Mouse (Mus musculus) lung, postnatal 0 days (tissue): Measurements from ENCODE around the gene Dmrt3. TPM values are rescaled to one million over a fixed set of nuclear protein-coding genes. Genes with fewer than 3 reads are reported as not detected.

Experiments used
- ATAC-seq: fragments of 200-750 bp; cut with Nextera tagmentation; 2 replicates; pipeline ENCODE4 v1.8.0; 2017; ENCODE audit warnings: moderate library complexity
- DNase-seq: peaks from one replicate; pipeline ENCODE4 v3.0.0-alpha.2; 2016; ENCODE audit warnings: low spot score
- H3K27ac ChIP-seq: fragments of 300-500 bp; sonication (generic); 2 replicates; pipeline ENCODE4 v1.5.1; 2014; ENCODE audit warnings: antibody characterized with exemption, mild to moderate bottlenecking, low read length, mixed read lengths
- H3K27me3 ChIP-seq: fragments of 300-500 bp; sonication (generic); replicated peaks from 2 replicates; pipeline ENCODE4 v1.6.1; 2014; ENCODE audit warnings: low read length, mixed read lengths; ENCODE audit not compliant: insufficient read depth
- H3K36me3 ChIP-seq: fragments of 300-500 bp; sonication (generic); 2 replicates; pipeline ENCODE4 v1.6.1; 2014; ENCODE audit warnings: low read length, mixed read lengths; ENCODE audit not compliant: insufficient read depth
- H3K4me1 ChIP-seq: fragments of 300-500 bp; sonication (generic); 2 replicates; pipeline ENCODE4 v1.6.1; 2014; ENCODE audit warnings: antibody characterized with exemption, low read depth, low read length, mixed read lengths; ENCODE audit not compliant: insufficient read depth
- H3K4me2 ChIP-seq: fragments of 300-500 bp; sonication (generic); replicated peaks from 2 replicates; pipeline ENCODE4 v1.6.1; 2014; ENCODE audit warnings: low read depth, mild to moderate bottlenecking, low read length, moderate library complexity, mixed read lengths
- H3K4me3 ChIP-seq: fragments of 300-500 bp; sonication (generic); 2 replicates; pipeline ENCODE4 v1.5.1; 2014; ENCODE audit warnings: low read depth, low read length
- H3K9ac ChIP-seq: fragments of 300-500 bp; sonication (generic); replicated peaks from 2 replicates; pipeline ENCODE4 v1.6.1; 2014; ENCODE audit warnings: low read depth, mild to moderate bottlenecking
- H3K9me3 ChIP-seq: fragments of 300-500 bp; sonication (generic); 2 replicates; pipeline ENCODE4 v1.6.1; 2016; ENCODE audit warnings: low read length, mixed read lengths
- CTCF ChIP-seq: IDR thresholded peaks from 2 replicates; pipeline ENCODE4 v1.5.1; 2016; ENCODE audit warnings: antibody characterized with exemption, mild to moderate bottlenecking
- EP300 ChIP-seq: IDR thresholded peaks from 2 replicates; pipeline ENCODE4 v1.6.1; 2016; ENCODE audit warnings: antibody characterized with exemption, mild to moderate bottlenecking, control low read depth
- WGBS: fragments of 180-500 bp; shearing (Covaris S2); extraction: QIAGEN DNeasy Blood & Tissue Kit; methylation state at CpG from one replicate; pipeline ENCODE4 v1.1.7; 2014; 5-methylcytosine and 5-hydroxymethylcytosine counted together
- polyA plus RNA-seq: library from polyadenylated mRNA; unstranded; fragments of >200 nt; fragmentation: Nextera tagmentation; extraction: Ambion mirVana; gene quantifications from 2 replicates; pipeline ENCODE4 v1.2.1, GENCODE M21; 2015

Gene Dmrt3
- polyA plus RNA-seq, 1 experiment from 2014 or later, result 0.07 TPM

GRCm38 (mm10) chr19:25638766-25639361 is 28.8 kb downstream of the Dmrt3 start:
- H3K4me3 ChIP-seq, result no peak overlapping the region
- H3K27me3 ChIP-seq, result no peaks in the 10 kb centered on the region
- no peak for ATAC-seq
- no peaks in the 10 kb centered on the region for H3K4me1 ChIP-seq
- H3K9ac ChIP-seq, result no peak overlapping the region
- TF ChIP-seq CTCF (no peak), EP300 (no peak)
- H3K27ac ChIP-seq, result no peak overlapping the region
- no peaks in the 10 kb centered on the region for H3K9me3 ChIP-seq
- no peak overlapping the region for H3K4me2 ChIP-seq
- DNase-seq, result no peak
- 68% methylated on average over 11 of the region's 11 CpGs for WGBS
- H3K36me3 ChIP-seq, result no peaks in the 10 kb centered on the region

GRCm38 (mm10) chr19:25641786-25642185 is 31.7 kb downstream of the Dmrt3 start:
- Histone ChIP-seq H3K9ac (no peak overlapping the region), H3K4me3 (no peak overlapping the region), H3K27ac (no peak overlapping the region), H3K4me1 (no peaks in the 10 kb centered on the region), H3K27me3 (no peaks in the 10 kb centered on the region), H3K9me3 (no peaks in the 10 kb centered on the region), H3K4me2 (no peak overlapping the region), H3K36me3 (no peaks in the 10 kb centered on the region)
- ATAC-seq (no peak), DNase-seq (no peak)
- TF ChIP-seq CTCF (no peak), EP300 (no peak)
- WGBS, result 78% methylated on average over 6 of the region's 6 CpGs

GRCm38 (mm10) chr19:25647136-25647535 is 37.0 kb downstream of the Dmrt3 start:
- Histone ChIP-seq H3K4me1 (no peaks in the 10 kb centered on the region), H3K9me3 (no peaks in the 10 kb centered on the region), H3K4me3 (no peak overlapping the region), H3K27me3 (no peaks in the 10 kb centered on the region), H3K4me2 (no peak overlapping the region), H3K27ac (no peak overlapping the region), H3K9ac (no peak overlapping the region), H3K36me3 (no peaks in the 10 kb centered on the region)
- ATAC-seq (no peak), DNase-seq (no peak)
- TF ChIP-seq EP300 (no peak), CTCF (no peak)
- 65% methylated on average over 3 of the region's 3 CpGs for WGBS

GRCm38 (mm10) chr19:25648701-25649100 is 38.6 kb downstream of the Dmrt3 start:
- Histone ChIP-seq H3K36me3 (no peaks in the 10 kb centered on the region), H3K9me3 (no peaks in the 10 kb centered on the region), H3K4me3 (no peak overlapping the region), H3K27ac (no peak overlapping the region), H3K9ac (no peak overlapping the region), H3K27me3 (no peaks in the 10 kb centered on the region), H3K4me2 (no peak overlapping the region), H3K4me1 (no peaks in the 10 kb centered on the region)
- WGBS, result 57% methylated on average over 4 of the region's 4 CpGs
- ATAC-seq (no peak), DNase-seq (no peak)
- TF ChIP-seq EP300 (no peak), CTCF (no peak)

GRCm38 (mm10) chr19:25650474-25650873 is 40.4 kb downstream of the Dmrt3 start:
- H3K27ac ChIP-seq, result no peak overlapping the region
- no peak overlapping the region for H3K9ac ChIP-seq
- no peaks in the 10 kb centered on the region for H3K36me3 ChIP-seq
- ATAC-seq (no peak), DNase-seq (no peak)
- no peaks in the 10 kb centered on the region for H3K9me3 ChIP-seq
- no peaks in the 10 kb centered on the region for H3K27me3 ChIP-seq
- no peak for TF ChIP-seq EP300
- TF ChIP-seq CTCF, result no peak
- H3K4me3 ChIP-seq, result no peak overlapping the region
- H3K4me2 ChIP-seq, result no peak overlapping the region
- WGBS, result 48% methylated on average over 10 of the region's 10 CpGs
- no peaks in the 10 kb centered on the region for H3K4me1 ChIP-seq

- 51% methylated on average over 5 of the region's 5 CpGs for WGBS
- H3K9me3 ChIP-seq, result no peaks in the 10 kb centered on the region
- H3K36me3 ChIP-seq, result no peaks in the 10 kb centered on the region
- H3K9ac ChIP-seq, result no peak overlapping the region
- ATAC-seq (no peak), DNase-seq (no peak)
- no peak for TF ChIP-seq EP300
- H3K4me3 ChIP-seq, result no peak overlapping the region
- no peaks in the 10 kb centered on the region for H3K4me1 ChIP-seq
- no peak overlapping the region for H3K4me2 ChIP-seq
- H3K27ac ChIP-seq, result no peak overlapping the region
- no peaks in the 10 kb centered on the region for H3K27me3 ChIP-seq
Observed at GRCm38 (mm10) chr19:25652560-25652959, 42.5 kb downstream of the Dmrt3 start.
